Mouse (Mus musculus) liver, embryonic 14.5 days (tissue): ENCODE results near the gene Gm49358. TPM values are rescaled to one million over a fixed set of nuclear protein-coding genes. Genes with fewer than 3 reads are reported as not detected.

Experiments used
- ATAC-seq: fragments of 200-750 bp; cut with Nextera tagmentation; 2 replicates; pipeline ENCODE4 v1.8.0; 2017; ENCODE audit warnings: moderate number of reproducible peaks, mild to moderate bottlenecking, moderate library complexity; ENCODE audit not compliant: insufficient read depth
- DNase-seq, 3 experiments: peaks; one replicate each; pipeline ENCODE4 v3.0.0-alpha.2; 2012 to 2013; ENCODE audit warnings: low read depth in 3 of 3, low spot score in 3 of 3
- H3K27ac ChIP-seq: fragments of 300-500 bp; sonication (generic); 2 replicates; pipeline ENCODE4 v1.5.1; 2014; ENCODE audit warnings: moderate library complexity, mild to moderate bottlenecking, control low read depth, inconsistent platforms
- H3K27me3 ChIP-seq: fragments of 300-500 bp; sonication (generic); 2 replicates; pipeline ENCODE4 v1.6.1; 2014; ENCODE audit warnings: mild to moderate bottlenecking, low read length, moderate library complexity; ENCODE audit not compliant: control insufficient read depth, insufficient read depth
- H3K36me3 ChIP-seq: fragments of 300-500 bp; sonication (generic); replicated peaks from 2 replicates; pipeline ENCODE4 v1.6.1; 2014; ENCODE audit warnings: low read depth; ENCODE audit not compliant: control insufficient read depth, insufficient read depth
- H3K4me1 ChIP-seq, 2 experiments: fragments of 200-500 bp in 1 of 2; fragments of 300-500 bp in 1 of 2; sonication (generic) in 1 of 2; replicated peaks; 2 replicates each; pipeline ENCODE4 v1.6.1; 2012 to 2014; ENCODE audit warnings: antibody characterized with exemption in 1 of 2, inconsistent platforms in 1 of 2, low read length in 1 of 2; ENCODE audit not compliant: control insufficient read depth in 2 of 2, insufficient read depth in 2 of 2
- H3K4me2 ChIP-seq: fragments of 300-500 bp; sonication (generic); 2 replicates; pipeline ENCODE4 v1.6.1; 2014; ENCODE audit warnings: low read depth, mild to moderate bottlenecking, control low read depth, moderate library complexity
- H3K4me3 ChIP-seq, 2 experiments: fragments of 200-500 bp in 1 of 2; fragments of 300-500 bp in 1 of 2; sonication (generic) in 1 of 2; 2 replicates each; pipeline ENCODE4 v1.5.1; 2012 to 2014; ENCODE audit warnings: low read depth in 2 of 2, low read length in 2 of 2, mild to moderate bottlenecking in 2 of 2, control low read depth in 1 of 2, inconsistent platforms in 1 of 2, moderate library complexity in 1 of 2; ENCODE audit not compliant: insufficient read depth in 1 of 2
- H3K9ac ChIP-seq: fragments of 300-500 bp; sonication (generic); replicated peaks from 2 replicates; pipeline ENCODE4 v1.6.1; 2014; ENCODE audit warnings: mild to moderate bottlenecking, control low read depth, moderate library complexity
- H3K9me3 ChIP-seq: fragments of 300-500 bp; sonication (generic); 2 replicates; pipeline ENCODE4 v1.6.1; 2016; ENCODE audit warnings: low read length, mixed read lengths; ENCODE audit not compliant: control insufficient read depth
- CTCF ChIP-seq: IDR thresholded peaks from 2 replicates; pipeline ENCODE4 v1.5.1; 2016; ENCODE audit warnings: antibody characterized with exemption, low read depth, control low read depth
- EP300 ChIP-seq: IDR thresholded peaks from 2 replicates; pipeline ENCODE4 v1.6.1; 2016; ENCODE audit warnings: antibody characterized with exemption, low read depth
- WGBS: fragments of 180-500 bp; shearing (Covaris S2); extraction: QIAGEN DNeasy Blood & Tissue Kit; methylation state at CpG from one replicate; pipeline ENCODE4 v1.1.7; 2014; ENCODE audit not compliant: insufficient replicate concordance; 5-methylcytosine and 5-hydroxymethylcytosine counted together
- polyA plus RNA-seq, 2 experiments: library from polyadenylated mRNA; depleted of rRNA in 1 of 2; stranded (reverse) in 1 of 2; unstranded in 1 of 2; fragments of >200 nt; fragmentation: Nextera tagmentation in 1 of 2; extraction: Ambion mirVana in 1 of 2; gene quantifications; 2 replicates each; pipeline versions ENCODE4 v1.2.1 to v1.2.3; 2012 to 2014

Gene Gm49358
- polyA plus RNA-seq, 2 experiments, result not detected

DNA sequence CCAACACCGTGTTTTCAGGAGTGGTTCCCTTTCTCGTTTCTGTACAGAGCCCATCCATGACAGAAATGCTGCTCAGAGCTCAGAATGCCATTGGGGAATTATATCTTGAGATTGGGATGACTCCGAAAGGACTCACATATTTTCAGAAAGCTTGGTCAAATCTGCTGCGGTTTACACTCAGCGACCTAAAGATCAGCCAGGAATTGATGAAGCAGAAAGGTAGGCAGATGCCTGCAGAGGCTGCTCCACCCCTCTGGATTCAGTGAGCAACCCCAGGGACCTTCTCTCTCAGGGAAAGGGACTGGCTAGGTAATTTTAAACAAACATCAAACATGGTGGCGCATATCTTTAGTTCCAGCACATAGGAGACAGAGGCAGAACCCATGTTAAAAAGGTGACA, 5.6 kb upstream of the Gm49358 start:
- Histone ChIP-seq H3K36me3 (no peaks in the 10 kb centered on the region), H3K4me2 (no peak overlapping the region), H3K9ac (no peak overlapping the region), H3K27ac (no peak overlapping the region), H3K4me1 (no peaks in the 10 kb centered on the region), H3K9me3 (no peaks in the 10 kb centered on the region), H3K27me3 (no peaks in the 10 kb centered on the region), H3K4me3 (no peak overlapping the region)
- TF ChIP-seq EP300 (no peak), CTCF (no peak)
- ATAC-seq, result no peak
- DNase-seq, result no peak
- WGBS, result 81% methylated on average over 6 of the region's 6 CpGs

DNA sequence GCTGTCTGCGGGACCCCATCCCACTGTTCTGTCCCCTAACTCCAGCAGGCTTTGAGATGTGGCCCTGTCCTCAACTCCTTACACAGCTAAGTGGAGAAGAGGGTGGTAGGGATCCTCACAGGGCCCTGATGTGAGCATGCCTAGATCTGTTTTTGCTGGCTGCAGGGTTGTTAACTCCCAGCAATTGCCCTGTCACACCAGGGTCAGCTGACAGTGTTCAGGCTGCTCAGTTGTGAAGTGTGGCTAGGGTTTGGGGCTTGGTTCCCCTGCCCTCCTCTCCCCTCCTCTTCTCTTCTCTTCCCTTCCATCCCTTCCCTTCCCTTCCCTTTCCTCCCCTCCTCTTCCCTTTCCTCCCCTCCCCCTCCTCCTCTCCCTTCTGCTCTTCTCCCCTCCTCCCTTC, 2.5 kb upstream of the Gm49358 start:
- no peak for ATAC-seq
- H3K36me3 ChIP-seq, result no peaks in the 10 kb centered on the region
- no peaks in the 10 kb centered on the region for H3K9me3 ChIP-seq
- H3K27ac ChIP-seq, result no peak overlapping the region
- H3K4me1 ChIP-seq, result no peaks in the 10 kb centered on the region
- no peak for TF ChIP-seq CTCF
- no peak for TF ChIP-seq EP300
- 57% methylated on average over 1 of the region's 1 CpGs for WGBS
- no peak for DNase-seq
- H3K4me2 ChIP-seq, result no peak overlapping the region
- no peak overlapping the region for H3K9ac ChIP-seq
- H3K4me3 ChIP-seq, result no peak overlapping the region
- H3K27me3 ChIP-seq, result no peaks in the 10 kb centered on the region

DNA sequence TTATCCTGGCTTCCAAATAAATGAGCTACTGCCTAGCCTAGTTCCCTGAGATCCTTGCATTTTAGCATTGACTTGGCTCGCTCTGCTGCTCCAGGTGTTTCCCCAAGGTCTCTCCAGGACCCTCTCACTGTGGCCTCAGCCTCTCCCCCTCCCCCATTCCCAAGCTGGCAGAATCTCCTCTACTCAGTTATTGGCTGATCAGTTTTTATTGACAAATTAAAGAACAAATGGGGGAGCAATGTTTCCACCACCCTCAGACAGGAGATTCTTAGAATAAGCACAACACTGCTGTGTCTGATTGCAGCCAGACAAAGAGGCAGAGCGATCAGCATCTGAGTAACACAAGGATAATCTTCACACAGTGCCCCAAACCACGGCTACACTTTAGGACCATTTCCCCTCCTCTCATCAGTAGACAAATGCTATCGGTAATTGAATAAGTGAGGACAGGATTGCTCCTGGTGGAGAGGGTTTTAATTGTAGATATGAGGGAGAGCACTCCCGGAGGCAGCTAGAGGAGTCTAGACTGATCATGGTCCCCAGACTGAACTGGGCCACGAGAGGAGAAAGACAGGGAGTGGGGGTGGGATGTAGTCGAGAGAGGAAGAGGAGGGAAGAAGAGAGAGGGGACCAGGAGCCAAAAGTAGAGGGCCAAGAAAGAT, 1.9 kb upstream of the Gm49358 start:
- Histone ChIP-seq H3K36me3 (no peaks in the 10 kb centered on the region), H3K27me3 (no peaks in the 10 kb centered on the region), H3K4me3 (no peak overlapping the region), H3K27ac (no peak overlapping the region), H3K9ac (no peak overlapping the region), H3K4me2 (no peak overlapping the region), H3K4me1 (no peaks in the 10 kb centered on the region), H3K9me3 (no peaks in the 10 kb centered on the region)
- TF ChIP-seq EP300, result no peak
- TF ChIP-seq CTCF, result no peak
- ATAC-seq (no peak), DNase-seq (no peak)
- WGBS, result 36% methylated on average over 7 of the region's 7 CpGs

DNA sequence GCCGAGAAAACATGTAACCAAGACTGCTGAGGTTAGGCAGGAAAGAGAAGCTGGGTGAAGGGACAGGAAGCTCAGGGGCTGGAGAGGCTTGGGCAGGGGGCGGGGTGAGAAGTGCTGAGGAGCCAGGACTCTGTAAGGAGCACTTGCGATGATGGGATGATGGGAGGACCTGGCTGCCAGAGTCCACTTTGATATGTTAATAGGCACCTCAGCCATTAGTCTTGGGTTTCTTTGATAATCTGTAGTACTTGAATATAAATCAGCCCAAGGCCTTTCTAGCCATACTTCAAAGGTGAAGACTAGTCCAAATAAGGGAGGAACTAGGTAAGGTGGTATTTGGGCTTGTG, 1.4 kb upstream of the Gm49358 start:
- Histone ChIP-seq H3K27me3 (no peaks in the 10 kb centered on the region), H3K4me3 (no peak overlapping the region), H3K4me2 (no peak overlapping the region), H3K27ac (no peak overlapping the region), H3K9ac (no peak overlapping the region), H3K36me3 (no peaks in the 10 kb centered on the region), H3K9me3 (no peaks in the 10 kb centered on the region), H3K4me1 (no peaks in the 10 kb centered on the region)
- TF ChIP-seq CTCF (no peak), EP300 (no peak)
- ATAC-seq (no peak), DNase-seq (no peak)
- whole genome bisulfite sequencing, result 53% methylated on average over 3 of the region's 3 CpGs

DNA sequence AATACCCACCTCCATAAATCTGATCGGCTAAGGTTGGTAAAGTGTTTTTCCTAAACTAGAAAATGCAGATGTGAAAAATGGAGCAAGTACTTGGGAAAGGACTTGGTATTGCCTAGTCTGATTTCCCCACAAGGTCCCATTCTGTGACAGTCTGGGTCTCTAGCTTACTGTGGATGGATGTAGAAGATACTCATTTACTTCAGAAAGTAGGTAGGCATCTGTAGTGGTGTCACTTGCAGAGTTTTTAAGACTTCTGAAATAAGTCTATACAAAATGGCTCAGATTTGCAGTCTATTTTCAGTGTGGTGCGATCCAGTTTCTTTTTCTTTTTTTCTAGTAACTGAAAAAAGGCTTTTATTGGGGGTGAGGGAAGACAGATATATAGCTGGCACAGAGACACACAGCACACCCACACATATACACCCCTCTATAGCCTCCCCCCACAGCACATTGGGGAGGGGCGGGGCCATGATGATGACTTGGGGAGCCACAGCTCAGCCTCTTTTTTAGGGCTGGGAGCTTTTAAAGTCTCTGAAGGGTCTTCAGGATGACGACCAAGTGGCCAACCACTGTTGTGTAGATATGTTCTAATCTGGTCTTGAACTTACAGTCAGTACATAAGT, 1.7 kb downstream of the Gm49358 start:
- Histone ChIP-seq H3K27me3 (no peaks in the 10 kb centered on the region), H3K9ac (no peak overlapping the region), H3K4me2 (no peak overlapping the region), H3K4me3 (no peak overlapping the region), H3K36me3 (no peaks in the 10 kb centered on the region), H3K4me1 (no peaks in the 10 kb centered on the region), H3K27ac (no peak overlapping the region), H3K9me3 (no peaks in the 10 kb centered on the region)
- WGBS, result 58% methylated on average over 4 of the region's 4 CpGs
- ATAC-seq (no peak), DNase-seq (no peak)
- TF ChIP-seq CTCF, result no peak
- no peak for TF ChIP-seq EP300
